Comparison of ENCODE assay signal across 29 mouse cellular contexts in the genomic region with DNA sequence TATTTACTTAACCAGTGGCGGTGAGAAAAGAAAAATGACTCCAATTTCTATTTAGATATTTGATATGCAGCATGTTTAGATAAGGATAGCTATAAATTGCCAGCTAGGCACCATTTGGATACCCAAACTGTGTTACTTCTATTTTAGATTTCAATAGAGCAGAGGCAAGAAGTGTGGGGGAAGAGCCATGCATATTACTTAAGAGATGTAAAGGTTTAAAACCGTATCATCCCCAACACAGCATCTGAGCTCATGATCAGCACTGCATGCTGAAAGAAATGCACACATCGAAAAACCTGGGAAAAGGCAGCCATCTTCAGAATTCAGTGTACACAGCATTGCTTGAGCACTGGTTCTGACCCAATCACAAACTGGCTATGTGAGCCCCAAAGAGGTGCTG. TPM values are rescaled to one million over a fixed set of nuclear protein-coding genes. Genes with fewer than 3 reads are reported as not detected.
DNase-seq lines count a peak whose midpoint lies in the region; ATAC-seq and TF ChIP-seq lines count a peak whose summit lies in the region.
"Had no signal": no experiment of that assay in that cellular context is flagged by ENCODE, and none has a peak within 500 bp of the region (broad histone marks: within the 10 kb centered on the region; RNA-seq: fewer than 3 reads in every experiment).

No protein-coding gene starts in this region.

- peak; percentile 24 for DNase-seq in forebrain, postnatal 0 days
- DNase-seq in left cerebral cortex, adult 11 months (ENCODE audit: low spot score), result peak; percentile 42
- DNase-seq in left cerebral cortex, postnatal 4 days, result no peak
- DNase-seq in left cerebral cortex, postnatal 25 days (ENCODE audit: low spot score in 2 of 2), result peak; percentile 24 to 87
- DNase-seq in cerebellum, postnatal 4 days (ENCODE audit: low spot score in 2 of 2), result no peak
- DNase-seq in spleen, postnatal 14 days (ENCODE audit: low spot score in 2 of 2), result no peak
- DNase-seq: adrenal gland, postnatal 14 days; cerebellum, adult 9-10 months; gastrocnemius, postnatal 36 days; heart, adult 2 months; heart, postnatal 36 days; kidney, adult 11 months; kidney, postnatal 36 days; liver; lung, postnatal 4 days; midbrain, embryonic 14.5 days; thymus, postnatal 36 days had no signal

- TF ChIP-seq CTCF in forebrain, postnatal 0 days (IDR thresholded peaks at IDR 0.05; ENCODE audit: low read depth), result no peak

- peak; percentile 29; the same call in 1 of the 2 replicates for ATAC-seq in forebrain, postnatal 0 days
- no peak for ATAC-seq in forebrain, embryonic 16.5 days
- ATAC-seq: forebrain, embryonic 15.5 days had no signal

- no peaks in the 10 kb centered on the region for H3K36me3 ChIP-seq in forebrain, postnatal 0 days (ENCODE audit: insufficient read depth)
- H3K36me3 ChIP-seq in forebrain, embryonic 16.5 days (ENCODE audit: control insufficient read depth, insufficient read depth), result no peaks in the 10 kb centered on the region
- H3K36me3 ChIP-seq: embryonic facial prominence, embryonic 10.5 days; forebrain, embryonic 15.5 days; heart, embryonic 15.5 days; hindbrain, embryonic 13.5 days; kidney, embryonic 15.5 days; limb, embryonic 10.5 days; liver, embryonic 15.5 days; lung, embryonic 15.5 days; neural tube, embryonic 12.5 days had no signal

- no peak overlapping the region for H3K4me2 ChIP-seq in forebrain, postnatal 0 days (ENCODE audit: low read depth)
- no peak overlapping the region for H3K4me2 ChIP-seq in forebrain, embryonic 16.5 days (ENCODE audit: low read length)
- H3K4me2 ChIP-seq: forebrain, embryonic 15.5 days; heart, embryonic 15.5 days; hindbrain, embryonic 13.5 days; kidney, embryonic 15.5 days; liver, embryonic 15.5 days; lung, embryonic 15.5 days; neural tube, embryonic 12.5 days had no signal

- no peaks in the 10 kb centered on the region for H3K9me3 ChIP-seq in forebrain, postnatal 0 days (ENCODE audit: low read length)
- H3K9me3 ChIP-seq in forebrain, embryonic 16.5 days (ENCODE audit: control insufficient read depth, low read length), result no peaks in the 10 kb centered on the region
- H3K9me3 ChIP-seq: embryonic facial prominence, embryonic 10.5 days; forebrain, embryonic 15.5 days; heart, embryonic 15.5 days; hindbrain, embryonic 13.5 days; kidney, embryonic 15.5 days; limb, embryonic 10.5 days; liver, embryonic 15.5 days; lung, embryonic 15.5 days; neural tube, embryonic 12.5 days had no signal

- H3K4me1 ChIP-seq in forebrain, postnatal 0 days (ENCODE audit: insufficient read depth), result no peaks in the 10 kb centered on the region
- no peaks in the 10 kb centered on the region for H3K4me1 ChIP-seq in forebrain, embryonic 16.5 days (replicated peaks; ENCODE audit: control insufficient read depth, insufficient read depth, low read length)
- H3K4me1 ChIP-seq: forebrain, embryonic 15.5 days; heart, embryonic 15.5 days; hindbrain, embryonic 13.5 days; liver, embryonic 15.5 days; lung, embryonic 15.5 days; neural tube, embryonic 12.5 days had no signal

- 68% methylated on average over 3 of the region's 3 CpGs for WGBS in forebrain, postnatal 0 days
- 85% methylated on average over 3 of the region's 3 CpGs for WGBS in forebrain, embryonic 16.5 days

- H3K27ac ChIP-seq in forebrain, postnatal 0 days (ENCODE audit: low read depth, low read length), result no peak overlapping the region
- H3K27ac ChIP-seq in forebrain, embryonic 16.5 days (ENCODE audit: low read length), result no peak overlapping the region
- H3K27ac ChIP-seq: embryonic facial prominence, embryonic 10.5 days; forebrain, embryonic 15.5 days; heart, adult 2 months; heart, embryonic 15.5 days; hindbrain, embryonic 13.5 days; kidney, embryonic 15.5 days; limb, embryonic 10.5 days; liver, embryonic 15.5 days; lung, embryonic 15.5 days; neural tube, embryonic 12.5 days had no signal

- no peak overlapping the region for H3K4me3 ChIP-seq in forebrain, postnatal 0 days (ENCODE audit: low read depth, low read length)
- H3K4me3 ChIP-seq in forebrain, embryonic 16.5 days (replicated peaks; ENCODE audit: low read length), result no peak overlapping the region
- H3K4me3 ChIP-seq: embryonic facial prominence, embryonic 10.5 days; forebrain, embryonic 15.5 days; heart, adult 2 months; heart, embryonic 15.5 days; hindbrain, embryonic 13.5 days; kidney, embryonic 15.5 days; limb, embryonic 10.5 days; liver, embryonic 15.5 days; lung, embryonic 15.5 days; neural tube, embryonic 12.5 days had no signal

- no peaks in the 10 kb centered on the region for H3K27me3 ChIP-seq in forebrain, postnatal 0 days (ENCODE audit: insufficient read depth, low read length)
- H3K27me3 ChIP-seq in forebrain, embryonic 16.5 days (replicated peaks; ENCODE audit: control insufficient read depth, insufficient read depth, low read length), result no peaks in the 10 kb centered on the region
- H3K27me3 ChIP-seq: forebrain, embryonic 15.5 days; heart, embryonic 15.5 days; hindbrain, embryonic 13.5 days; liver, embryonic 15.5 days; lung, embryonic 15.5 days; neural tube, embryonic 12.5 days had no signal

- intact Hi-C loops in left cerebral cortex, postnatal 4 days (cut with DNase I), result no loop called here
- intact Hi-C loops in left cerebral cortex, postnatal 25 days (cut with DNase I), result no loop called here

- no peak overlapping the region for H3K9ac ChIP-seq in forebrain, postnatal 0 days
- H3K9ac ChIP-seq in forebrain, embryonic 16.5 days (replicated peaks; ENCODE audit: low read depth, low read length), result no peak overlapping the region
- H3K9ac ChIP-seq: forebrain, embryonic 15.5 days; heart, embryonic 15.5 days; hindbrain, embryonic 13.5 days; kidney, embryonic 15.5 days; liver, embryonic 15.5 days; lung, embryonic 15.5 days; neural tube, embryonic 12.5 days had no signal

RNA-seq across cellular contexts. Expression of gene Ccdc190, which starts 59.8 kb away (rescaled TPM):
- total RNA-seq in forebrain, postnatal 0 days (2014; rRNA removed), result 6.8 and 8.3 TPM in 2 replicates
- 0.97 and 1.5 TPM in 2 replicates for polyA plus RNA-seq in forebrain, postnatal 0 days (2015; fragmentation: Nextera tagmentation; extraction: Ambion mirVana)
- polyA plus RNA-seq in forebrain, embryonic 16.5 days (2015; fragmentation: Nextera tagmentation; extraction: Ambion mirVana), result 0.96 and 1.7 TPM in 2 replicates
- total RNA-seq in left cerebral cortex, postnatal 4 days (2021), result 1 to 10 TPM; 5.8 to 6.3 TPM
- 10 to 100 TPM; 16.5 to 19.4 TPM for total RNA-seq in left cerebral cortex, postnatal 25 days (2021)
- total RNA-seq: adrenal gland, postnatal 14 days; common myeloid progenitor, adult 5-6 weeks; gastrocnemius, postnatal 36 days; heart, postnatal 36 days; megakaryocyte-erythroid progenitor cell, adult 5-6 weeks had no signal
- polyA plus RNA-seq: embryonic facial prominence, embryonic 10.5 days; heart, embryonic 15.5 days; kidney, embryonic 15.5 days; limb, embryonic 10.5 days; liver, embryonic 15.5 days; lung, embryonic 15.5 days had no signal

Comparison
In these comparisons a context has a peak if more than half of its experiments do, and no peak if none do; other contexts are left out.
1. DNase-seq: peak in forebrain, postnatal 0 days (single experiment), left cerebral cortex, adult 11 months (single experiment) and left cerebral cortex, postnatal 25 days (2 of 2); none in left cerebral cortex, postnatal 4 days (single experiment), cerebellum, postnatal 4 days (0 of 2) and spleen, postnatal 14 days (0 of 2).